Mouse (Mus musculus) heart, adult 2 months (tissue): ENCODE results near the gene Dlgap5. TPM values are rescaled to one million over a fixed set of nuclear protein-coding genes. Genes with fewer than 3 reads are reported as not detected.

ENCODE experiments used
- DNase-seq, 2 experiments: peaks; one replicate each; pipeline ENCODE4 v3.0.0; 2021
- H3K27ac ChIP-seq: fragments of 200-600 bp; 2 replicates; pipeline ENCODE4 v1.8.1; 2022
- H3K27me3 ChIP-seq: fragments of 200-500 bp; 2 replicates; pipeline ENCODE4 v1.6.1; 2012; ENCODE audit warnings: mild to moderate bottlenecking, low read length, inconsistent platforms, mixed read lengths; ENCODE audit not compliant: control insufficient read depth, insufficient read depth
- H3K36me3 ChIP-seq: fragments of 200-500 bp; 2 replicates; pipeline ENCODE4 v1.6.1; 2012; ENCODE audit warnings: low read length, inconsistent platforms; ENCODE audit not compliant: control insufficient read depth, insufficient read depth
- H3K4me1 ChIP-seq: fragments of 200-500 bp; 2 replicates; pipeline ENCODE4 v1.6.1; 2011; ENCODE audit warnings: low read length; ENCODE audit not compliant: control insufficient read depth, insufficient read depth
- H3K4me3 ChIP-seq: fragments of 200-600 bp; 2 replicates; pipeline ENCODE4 v1.8.1; 2022
- H3K79me2 ChIP-seq: fragments of 200-500 bp; replicated peaks from 2 replicates; pipeline ENCODE4 v1.6.1; 2012; ENCODE audit warnings: mild to moderate bottlenecking, inconsistent platforms, low read length, moderate library complexity, mixed read lengths; ENCODE audit not compliant: control insufficient read depth, insufficient read depth
- H3K9ac ChIP-seq: fragments of 200-500 bp; 2 replicates; pipeline ENCODE4 v1.6.1; 2012; ENCODE audit warnings: low read depth, mild to moderate bottlenecking, control low read depth, inconsistent platforms, low read length, mixed read lengths
- CTCF ChIP-seq: fragments of 200-600 bp; IDR thresholded peaks from 2 replicates; pipeline ENCODE4 v1.8.1; 2022; ENCODE audit warnings: antibody characterized with exemption, mild to moderate bottlenecking, moderate library complexity
- EP300 ChIP-seq: fragments of 200-500 bp; IDR thresholded peaks from 2 replicates; pipeline ENCODE4 v1.6.1; 2011; ENCODE audit warnings: low read depth, low read length, control low read depth; ENCODE audit not compliant: insufficient read depth
- POLR2A ChIP-seq: fragments of 200-500 bp; IDR thresholded peaks from 2 replicates; pipeline ENCODE4 v1.6.1; 2011; ENCODE audit warnings: mild to moderate bottlenecking, low read depth, low read length, control low read depth; ENCODE audit not compliant: insufficient read depth
- WGBS: fragments of 180-500 bp; shearing (Covaris S2); methylation state at CpG from one replicate; pipeline ENCODE4 v1.1.7; 2018; 5-methylcytosine and 5-hydroxymethylcytosine counted together
- intact Hi-C: fragments of 180-260 bp; cut with DNase I; formaldehyde crosslinking; loops from one replicate; pipeline ENCODE4 v1.15.1; 2025
- polyA plus RNA-seq: library from polyadenylated mRNA; depleted of rRNA; stranded (reverse); fragments of >200 nt; gene quantifications from 2 replicates; pipeline ENCODE4 v1.2.3, GENCODE M21; 2012
- total RNA-seq, 2 experiments: library from RNA; stranded (reverse); gene quantifications; 2 replicates each; pipeline ENCODE4 v1.2.3; 2021

Dlgap5 gene
- total and polyA plus RNA-seq, 3 experiments, result 0.06 to 0.89 (median 0.21) TPM

- no peaks in the 10 kb centered on the region for H3K36me3 ChIP-seq
- TF ChIP-seq POLR2A (no peak), CTCF (no peak), EP300 (no peak)
These were observed 24.7 kb downstream of the Dlgap5 start for GRCm38 (mm10) chr14:47393354-47394094.

GRCm38 (mm10) chr14:47386125-47386524 lies 32.1 kb downstream of the Dlgap5 start:
- WGBS, result 42% methylated on average over 11 of the region's 11 CpGs
- DNase-seq, result no peak
- TF ChIP-seq CTCF (no peak), EP300 (no peak), POLR2A (no peak)
- Histone ChIP-seq H3K27ac (no peak overlapping the region), H3K4me3 (no peak overlapping the region), H3K79me2 (no peaks in the 10 kb centered on the region), H3K27me3 (no peaks in the 10 kb centered on the region), H3K4me1 (no peaks in the 10 kb centered on the region), H3K36me3 (no peaks in the 10 kb centered on the region), H3K9ac (no peak overlapping the region)
- intact Hi-C loops, result no loop called here

More at GRCm38 (mm10) chr14:47393354-47394094, 24.7 kb downstream of the Dlgap5 start:
- Histone ChIP-seq H3K79me2 (no peaks in the 10 kb centered on the region), H3K4me3 (no peak overlapping the region), H3K27ac (no peak overlapping the region), H3K4me1 (peaks cover 1% of the 10 kb centered on the region; the same call in 1 of the 2 replicates), H3K9ac (no peak overlapping the region), H3K27me3 (no peaks in the 10 kb centered on the region)
- DNase-seq, result no peak
- 92% methylated on average over 10 of the region's 10 CpGs for WGBS
- intact Hi-C loops, result no loop called here

GRCm38 (mm10) chr14:47384653-47385052 lies 33.6 kb downstream of the Dlgap5 start:
- H3K4me1 ChIP-seq, result no peaks in the 10 kb centered on the region
- intact Hi-C loops, result no loop called here
- no peak overlapping the region for H3K27ac ChIP-seq
- H3K27me3 ChIP-seq, result no peaks in the 10 kb centered on the region
- no peak overlapping the region for H3K9ac ChIP-seq
- DNase-seq, result no peak
- 90% methylated on average over 10 of the region's 10 CpGs for WGBS
- H3K36me3 ChIP-seq, result no peaks in the 10 kb centered on the region
- no peak overlapping the region for H3K4me3 ChIP-seq
- H3K79me2 ChIP-seq, result no peaks in the 10 kb centered on the region
- TF ChIP-seq CTCF (no peak), POLR2A (no peak), EP300 (no peak)

DNA sequence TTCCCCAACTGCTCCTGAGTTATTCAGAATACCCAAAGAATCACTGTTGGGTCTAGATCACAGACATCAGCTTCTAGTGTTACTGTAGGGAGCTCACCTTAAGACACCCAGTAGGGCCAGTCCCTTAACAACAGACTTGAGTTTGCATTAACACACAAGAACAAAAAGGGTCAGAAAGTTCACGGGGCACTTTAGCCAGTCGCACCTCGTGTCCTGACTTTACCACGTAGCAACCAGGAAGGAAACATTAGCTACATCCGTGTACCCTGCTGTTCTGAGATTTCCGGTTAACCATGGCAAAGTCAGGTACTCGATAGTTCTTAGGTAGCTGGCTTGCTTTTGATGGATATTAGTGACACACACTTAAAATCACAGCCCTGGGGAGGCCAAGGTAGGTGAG lies 34.3 kb downstream of the Dlgap5 start:
- no peak overlapping the region for H3K9ac ChIP-seq
- TF ChIP-seq POLR2A (no peak), EP300 (no peak), CTCF (no peak)
- H3K4me1 ChIP-seq, result no peaks in the 10 kb centered on the region
- no peak for DNase-seq
- no peaks in the 10 kb centered on the region for H3K36me3 ChIP-seq
- H3K4me3 ChIP-seq, result no peak overlapping the region
- H3K79me2 ChIP-seq, result no peaks in the 10 kb centered on the region
- 74% methylated on average over 7 of the region's 7 CpGs for WGBS
- intact Hi-C loops, result no loop called here
- H3K27me3 ChIP-seq, result no peaks in the 10 kb centered on the region
- H3K27ac ChIP-seq, result no peak overlapping the region

- H3K27me3 ChIP-seq, result peaks cover 5% of the 10 kb centered on the region; the same call in 1 of the 2 replicates
- no peak overlapping the region for H3K27ac ChIP-seq
- 79% methylated on average over 7 of the region's 7 CpGs for WGBS
- TF ChIP-seq CTCF (no peak), EP300 (no peak), POLR2A (no peak)
- no peaks in the 10 kb centered on the region for H3K36me3 ChIP-seq
- no peaks in the 10 kb centered on the region for H3K4me1 ChIP-seq
- intact Hi-C loops, result no loop called here
- no peaks in the 10 kb centered on the region for H3K79me2 ChIP-seq
- no peak overlapping the region for H3K9ac ChIP-seq
- H3K4me3 ChIP-seq, result no peak overlapping the region
- no peak for DNase-seq
These were observed 39.9 kb downstream of the Dlgap5 start for GRCm38 (mm10) chr14:47378336-47378735.

GRCm38 (mm10) chr14:47376526-47376925 lies 41.7 kb downstream of the Dlgap5 start:
- Histone ChIP-seq H3K4me1 (no peaks in the 10 kb centered on the region), H3K27ac (no peak overlapping the region), H3K9ac (no peak overlapping the region), H3K27me3 (peaks cover 5% of the 10 kb centered on the region; the same call in 1 of the 2 replicates), H3K4me3 (no peak overlapping the region), H3K79me2 (no peaks in the 10 kb centered on the region), H3K36me3 (no peaks in the 10 kb centered on the region)
- intact Hi-C loops, result no loop called here
- TF ChIP-seq EP300 (no peak), POLR2A (no peak), CTCF (no peak)
- DNase-seq, result no peak
- WGBS, result 52% methylated on average over 2 of the region's 2 CpGs
